Mouse (Mus musculus) embryonic fibroblast, embryonic 13.5 days (primary cell): ENCODE measurements around the gene Diaph3.

Source experiments
- CTCF ChIP-seq: IDR thresholded peaks from 2 replicates; pipeline ENCODE4 v1.5.1; 2011; ENCODE audit warnings: mild to moderate bottlenecking, control low read depth, low read length, moderate library complexity, borderline replicate concordance; ENCODE audit not compliant: insufficient read depth
- POLR2A ChIP-seq: IDR thresholded peaks from 2 replicates; pipeline ENCODE4 v1.6.1; 2011; ENCODE audit warnings: low read depth, mild to moderate bottlenecking, control low read depth, low read length, moderate library complexity

- TF ChIP-seq CTCF (no peak), POLR2A (no peak)
These were observed 498.2 kb downstream of the Diaph3 start for GRCm38 (mm10) chr14:86642831-86643241.
